Mouse (Mus musculus) neural tube, embryonic 15.5 days (tissue): ENCODE results near the gene Gm6268. TPM values are rescaled to one million over a fixed set of nuclear protein-coding genes. Genes with fewer than 3 reads are reported as not detected.
A peak's percentile ranks its signal among the peaks of the same experiment; 100 is the strongest.

Experiments used
- ATAC-seq: fragments of 200-750 bp; cut with Nextera tagmentation; 2 replicates; pipeline ENCODE4 v1.8.0; 2017; ENCODE audit warnings: mild to moderate bottlenecking, moderate TSS enrichment, moderate library complexity; ENCODE audit not compliant: low FRiP score
- H3K27ac ChIP-seq: fragments of 300-500 bp; sonication (generic); replicated peaks from 2 replicates; pipeline ENCODE4 v1.5.1; 2015; ENCODE audit warnings: mild to moderate bottlenecking, inconsistent platforms
- H3K27me3 ChIP-seq: fragments of 300-500 bp; sonication (generic); replicated peaks from 2 replicates; pipeline ENCODE4 v1.6.1; 2015; ENCODE audit warnings: inconsistent platforms
- H3K36me3 ChIP-seq: fragments of 300-500 bp; sonication (generic); 2 replicates; pipeline ENCODE4 v1.6.1; 2015; ENCODE audit warnings: inconsistent platforms
- H3K4me1 ChIP-seq: fragments of 300-500 bp; sonication (generic); 2 replicates; pipeline ENCODE4 v1.6.1; 2015; ENCODE audit warnings: inconsistent platforms
- H3K4me2 ChIP-seq: fragments of 300-500 bp; sonication (generic); 2 replicates; pipeline ENCODE4 v1.6.1; 2015; ENCODE audit warnings: inconsistent platforms, mild to moderate bottlenecking, moderate library complexity
- H3K4me3 ChIP-seq: fragments of 300-500 bp; sonication (generic); replicated peaks from 2 replicates; pipeline ENCODE4 v1.5.1; 2015; ENCODE audit warnings: mild to moderate bottlenecking, inconsistent platforms
- H3K9ac ChIP-seq: fragments of 300-500 bp; sonication (generic); replicated peaks from 2 replicates; pipeline ENCODE4 v1.6.1; 2015; ENCODE audit warnings: mild to moderate bottlenecking, inconsistent platforms
- H3K9me3 ChIP-seq: fragments of 300-500 bp; sonication (generic); replicated peaks from 2 replicates; pipeline ENCODE4 v1.6.1; 2016; ENCODE audit warnings: inconsistent platforms
- WGBS: fragments of 180-500 bp; shearing (Covaris S2); methylation state at CpG from one replicate; pipeline ENCODE4 v1.1.7; 2015; ENCODE audit warnings: mixed read lengths; 5-methylcytosine and 5-hydroxymethylcytosine counted together
- polyA plus RNA-seq: library from polyadenylated mRNA; unstranded; fragments of >200 nt; fragmentation: Nextera tagmentation; extraction: Ambion mirVana; gene quantifications from 2 replicates; pipeline ENCODE4 v1.2.1, GENCODE M21; 2015

Gm6268 gene
- polyA plus RNA-seq = not detected in 2 replicates

- no peaks in the 10 kb centered on the region for H3K27me3 ChIP-seq
- WGBS = 95% methylated on average over 13 of the region's 13 CpGs
- no peaks in the 10 kb centered on the region for H3K9me3 ChIP-seq
- no peaks in the 10 kb centered on the region for H3K4me1 ChIP-seq
- ATAC-seq = no peak
- H3K9ac ChIP-seq = no peak within 1 kb of the TSS
- no peak within 1 kb of the TSS for H3K27ac ChIP-seq
- no peak within 1 kb of the TSS for H3K4me3 ChIP-seq
- no peak within 1 kb of the TSS for H3K4me2 ChIP-seq
- no peaks in the 10 kb centered on the region for H3K36me3 ChIP-seq
These were observed at the start of gene Gm6268 for GRCm38 (mm10) chrX:36400980-36401379. Gm6268 (plus strand) TSS chrX:36401280.

GRCm38 (mm10) chrX:36352446-36352845 is 48.6 kb upstream of the Gm6268 start:
- Histone ChIP-seq H3K4me3 (no peak overlapping the region), H3K36me3 (no peaks in the 10 kb centered on the region), H3K9ac (no peak overlapping the region), H3K4me1 (no peaks in the 10 kb centered on the region), H3K4me2 (no peak overlapping the region), H3K27ac (no peak overlapping the region), H3K27me3 (no peaks in the 10 kb centered on the region), H3K9me3 (no peaks in the 10 kb centered on the region)
- no peak for ATAC-seq
- 47% methylated on average over 3 of the region's 3 CpGs for WGBS

- Histone ChIP-seq H3K27me3 (no peaks in the 10 kb centered on the region), H3K9me3 (no peaks in the 10 kb centered on the region), H3K4me2 (no peak overlapping the region), H3K4me1 (no peaks in the 10 kb centered on the region), H3K9ac (no peak overlapping the region), H3K4me3 (no peak overlapping the region), H3K36me3 (no peaks in the 10 kb centered on the region), H3K27ac (no peak overlapping the region)
- ATAC-seq = no peak
These were observed 15.7 kb upstream of the Gm6268 start for GRCm38 (mm10) chrX:36385340-36385739.

DNA sequence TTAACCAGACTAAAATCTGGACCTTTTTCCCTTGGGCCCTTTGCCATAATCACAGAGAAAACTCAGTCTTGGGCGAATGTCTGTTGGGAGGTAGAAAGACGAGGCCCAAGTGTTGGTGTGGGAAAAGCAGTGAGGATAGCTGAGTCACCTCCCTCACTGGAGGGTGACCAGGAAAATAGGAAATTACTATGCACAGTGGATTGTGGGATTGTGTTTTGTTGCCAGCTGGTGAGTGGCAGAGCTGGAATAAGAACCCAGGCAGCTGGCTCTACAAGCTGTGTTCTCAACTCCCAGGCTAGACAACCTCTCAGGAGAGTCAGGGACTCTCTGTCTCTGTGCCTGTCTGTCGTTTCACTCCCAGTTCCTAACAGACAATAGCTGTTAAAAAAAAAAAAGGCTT is 11.1 kb upstream of the Gm6268 start:
- Histone ChIP-seq H3K4me1 (no peaks in the 10 kb centered on the region), H3K9me3 (no peaks in the 10 kb centered on the region), H3K9ac (no peak overlapping the region), H3K36me3 (no peaks in the 10 kb centered on the region), H3K4me3 (no peak overlapping the region), H3K4me2 (no peak overlapping the region), H3K27ac (no peak overlapping the region), H3K27me3 (no peaks in the 10 kb centered on the region)
- ATAC-seq = no peak
- WGBS = 51% methylated on average over 3 of the region's 3 CpGs

DNA sequence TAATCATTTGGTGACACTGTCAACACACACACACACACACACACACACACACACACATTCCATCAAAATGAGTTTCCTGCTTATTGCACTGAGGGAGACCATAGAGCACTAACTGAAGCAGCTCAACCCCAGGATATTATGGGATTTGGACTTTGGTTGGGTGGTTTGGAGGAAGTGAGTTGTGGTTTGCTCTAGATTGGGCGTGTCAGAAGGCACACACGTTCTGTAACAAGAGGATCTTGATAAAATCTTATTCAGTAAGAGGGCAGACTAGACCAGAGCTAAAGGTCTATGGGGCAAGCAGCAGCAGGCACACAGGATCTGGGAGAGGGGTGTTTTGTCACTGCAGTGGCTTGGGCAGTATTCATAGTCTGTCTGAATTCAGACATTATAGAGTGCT is 10.6 kb upstream of the Gm6268 start:
- no peaks in the 10 kb centered on the region for H3K36me3 ChIP-seq
- no peak overlapping the region for H3K9ac ChIP-seq
- no peak for ATAC-seq
- no peak overlapping the region for H3K27ac ChIP-seq
- no peak overlapping the region for H3K4me2 ChIP-seq
- 64% methylated on average over 2 of the region's 2 CpGs for WGBS
- no peaks in the 10 kb centered on the region for H3K4me1 ChIP-seq
- H3K27me3 ChIP-seq = no peaks in the 10 kb centered on the region
- no peaks in the 10 kb centered on the region for H3K9me3 ChIP-seq
- no peak overlapping the region for H3K4me3 ChIP-seq

DNA sequence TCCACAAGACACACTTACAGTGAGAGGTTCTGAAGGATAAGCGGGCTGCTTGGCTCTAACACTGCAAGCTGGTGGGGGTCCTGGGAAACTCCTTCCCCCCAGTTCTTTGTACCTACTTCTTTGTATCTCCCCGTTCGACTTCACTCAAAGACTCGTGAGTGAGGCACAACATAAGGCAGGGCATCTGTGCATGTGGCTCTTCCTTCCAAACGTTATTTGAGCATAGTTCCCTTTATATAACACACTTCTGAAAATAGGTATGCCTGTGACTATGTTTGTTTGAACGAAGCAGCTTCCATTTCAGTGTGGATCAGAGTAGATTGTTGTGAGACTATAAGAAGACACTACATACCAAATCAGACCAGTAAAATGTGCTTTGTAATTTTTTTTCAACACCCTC is 8.4 kb upstream of the Gm6268 start:
- Histone ChIP-seq H3K36me3 (no peaks in the 10 kb centered on the region), H3K4me3 (no peak overlapping the region), H3K4me1 (no peaks in the 10 kb centered on the region), H3K9ac (no peak overlapping the region), H3K9me3 (no peaks in the 10 kb centered on the region), H3K27ac (no peak overlapping the region), H3K4me2 (no peak overlapping the region), H3K27me3 (no peaks in the 10 kb centered on the region)
- WGBS = 70% methylated on average over 6 of the region's 6 CpGs
- ATAC-seq = no peak

- H3K4me3 ChIP-seq = no peak overlapping the region
- ATAC-seq = peak; percentile 74; the same call in 1 of the 2 replicates
- no peak overlapping the region for H3K9ac ChIP-seq
- 57% methylated on average over 6 of the region's 6 CpGs for WGBS
- no peak overlapping the region for H3K4me2 ChIP-seq
- H3K27me3 ChIP-seq = no peaks in the 10 kb centered on the region
- no peaks in the 10 kb centered on the region for H3K9me3 ChIP-seq
- no peaks in the 10 kb centered on the region for H3K4me1 ChIP-seq
- no peak overlapping the region for H3K27ac ChIP-seq
- no peaks in the 10 kb centered on the region for H3K36me3 ChIP-seq
These were observed 7.8 kb upstream of the Gm6268 start for GRCm38 (mm10) chrX:36393279-36393678.

- Histone ChIP-seq H3K36me3 (no peaks in the 10 kb centered on the region), H3K9me3 (no peaks in the 10 kb centered on the region), H3K9ac (no peak overlapping the region), H3K4me2 (no peak overlapping the region), H3K4me3 (no peak overlapping the region), H3K4me1 (no peaks in the 10 kb centered on the region), H3K27ac (no peak overlapping the region), H3K27me3 (no peaks in the 10 kb centered on the region)
- 60% methylated on average over 6 of the region's 6 CpGs for WGBS
- no peak for ATAC-seq
These were observed 1.2 kb downstream of the Gm6268 start for GRCm38 (mm10) chrX:36402316-36402715.

- WGBS = 91% methylated on average over 3 of the region's 3 CpGs
- Histone ChIP-seq H3K4me2 (no peak overlapping the region), H3K27me3 (no peaks in the 10 kb centered on the region), H3K36me3 (no peaks in the 10 kb centered on the region), H3K27ac (no peak overlapping the region), H3K4me1 (no peaks in the 10 kb centered on the region), H3K9ac (no peak overlapping the region), H3K4me3 (no peak overlapping the region), H3K9me3 (no peaks in the 10 kb centered on the region)
- ATAC-seq = no peak
These were observed 18.1 kb downstream of the Gm6268 start for GRCm38 (mm10) chrX:36419153-36419552.

- Histone ChIP-seq H3K27ac (no peak overlapping the region), H3K4me1 (no peaks in the 10 kb centered on the region), H3K9me3 (no peaks in the 10 kb centered on the region), H3K4me3 (no peak overlapping the region), H3K4me2 (no peak overlapping the region), H3K27me3 (no peaks in the 10 kb centered on the region), H3K9ac (no peak overlapping the region), H3K36me3 (no peaks in the 10 kb centered on the region)
- WGBS = 49% methylated on average over 6 of the region's 6 CpGs
- no peak for ATAC-seq
These were observed 33.9 kb downstream of the Gm6268 start for GRCm38 (mm10) chrX:36434993-36435392.

- Histone ChIP-seq H3K4me2 (no peak overlapping the region), H3K9me3 (no peaks in the 10 kb centered on the region)
- whole genome bisulfite sequencing = 100% methylated on average over 1 of the region's 1 CpGs
These were observed 36.9 kb downstream of the Gm6268 start for GRCm38 (mm10) chrX:36437932-36438331.

More at GRCm38 (mm10) chrX:36437932-36438331, 36.9 kb downstream of the Gm6268 start:
- no peak overlapping the region for H3K4me3 ChIP-seq
- no peak overlapping the region for H3K9ac ChIP-seq
- H3K36me3 ChIP-seq = no peaks in the 10 kb centered on the region
- ATAC-seq = no peak
- no peaks in the 10 kb centered on the region for H3K4me1 ChIP-seq
- H3K27me3 ChIP-seq = no peaks in the 10 kb centered on the region
- H3K27ac ChIP-seq = no peak overlapping the region
